Mouse (Mus musculus): ENCODE data around the gene Icam5. TPM values are rescaled to one million over a fixed set of nuclear protein-coding genes. Genes with fewer than 3 reads are reported as not detected.

Icam5 gene
- polyA plus RNA-seq (2014; fragmentation: Nextera tagmentation; extraction: Ambion mirVana): not detected in 2 replicates

GRCm38 (mm10) chr9:21031896-21032351, at the start of gene Icam5:
Gene Icam5, plus strand, starts transcription at chr9:21032073.
- Histone ChIP-seq H3K9me3 (replicated peaks; ENCODE audit: control insufficient read depth, low read length) (no peaks in the 10 kb centered on the region), H3K36me3 (replicated peaks; ENCODE audit: control insufficient read depth, insufficient read depth, low read depth, low read length) (no peaks in the 10 kb centered on the region), H3K27me3 (ENCODE audit: control insufficient read depth, insufficient read depth, low read length) (peaks cover 54% of the 10 kb centered on the region), H3K4me1 (ENCODE audit: control insufficient read depth, insufficient read depth, low read length) (peaks cover 4% of the 10 kb centered on the region), H3K27ac (replicated peaks; ENCODE audit: low read depth, low read length) (no peak within 1 kb of the TSS), H3K4me2 (ENCODE audit: low read depth, low read length) (peak within 1 kb of the TSS; percentile 83), H3K4me3 (ENCODE audit: low read depth, low read length) (peak within 1 kb of the TSS; percentile 39), H3K9ac (replicated peaks; ENCODE audit: low read length) (no peak within 1 kb of the TSS)
- under 1% methylated on average over 34 of the region's 35 CpGs for WGBS
- no peak for DNase-seq (ENCODE audit: low spot score)
- ATAC-seq (replicated peaks; ENCODE audit: insufficient number of reproducible peaks, low FRiP score, low TSS enrichment, low read depth): no peak

- Histone ChIP-seq H3K4me3 (ENCODE audit: low read depth, low read length) (no peak overlapping the region), H3K4me1 (ENCODE audit: control insufficient read depth, insufficient read depth, low read length) (no peaks in the 10 kb centered on the region), H3K27me3 (ENCODE audit: control insufficient read depth, insufficient read depth, low read length) (no peaks in the 10 kb centered on the region), H3K9ac (replicated peaks; ENCODE audit: low read length) (no peak overlapping the region), H3K9me3 (replicated peaks; ENCODE audit: control insufficient read depth, low read length) (no peaks in the 10 kb centered on the region), H3K36me3 (replicated peaks; ENCODE audit: control insufficient read depth, insufficient read depth, low read depth, low read length) (no peaks in the 10 kb centered on the region), H3K27ac (replicated peaks; ENCODE audit: low read depth, low read length) (no peak overlapping the region), H3K4me2 (ENCODE audit: low read depth, low read length) (no peak overlapping the region)
- 70% methylated on average over 3 of the region's 3 CpGs for WGBS
- DNase-seq (ENCODE audit: low spot score) (no peak), ATAC-seq (replicated peaks; ENCODE audit: insufficient number of reproducible peaks, low FRiP score, low TSS enrichment, low read depth) (no peak)
Observed at GRCm38 (mm10) chr9:20982171-20982570, 49.7 kb upstream of the Icam5 start.

GRCm38 (mm10) chr9:20983169-20983568, 48.7 kb upstream of the Icam5 start:
- Histone ChIP-seq H3K9ac (replicated peaks; ENCODE audit: low read length) (no peak overlapping the region), H3K9me3 (replicated peaks; ENCODE audit: control insufficient read depth, low read length) (no peaks in the 10 kb centered on the region), H3K27me3 (ENCODE audit: control insufficient read depth, insufficient read depth, low read length) (no peaks in the 10 kb centered on the region), H3K4me1 (ENCODE audit: control insufficient read depth, insufficient read depth, low read length) (no peaks in the 10 kb centered on the region), H3K27ac (replicated peaks; ENCODE audit: low read depth, low read length) (no peak overlapping the region), H3K36me3 (replicated peaks; ENCODE audit: control insufficient read depth, insufficient read depth, low read depth, low read length) (no peaks in the 10 kb centered on the region), H3K4me3 (ENCODE audit: low read depth, low read length) (no peak overlapping the region), H3K4me2 (ENCODE audit: low read depth, low read length) (no peak overlapping the region)
- ATAC-seq (replicated peaks; ENCODE audit: insufficient number of reproducible peaks, low FRiP score, low TSS enrichment, low read depth) (no peak), DNase-seq (ENCODE audit: low spot score) (peak; percentile 26)
- WGBS: 24% methylated on average over 5 of the region's 5 CpGs

GRCm38 (mm10) chr9:20986952-20987686, 44.8 kb upstream of the Icam5 start:
- 0 out of 2 replicates have a peak, but pooled peaks have one; percentile 30 for ATAC-seq (replicated peaks; ENCODE audit: insufficient number of reproducible peaks, low FRiP score, low TSS enrichment, low read depth)
- WGBS: 64% methylated on average over 15 of the region's 15 CpGs

DNA sequence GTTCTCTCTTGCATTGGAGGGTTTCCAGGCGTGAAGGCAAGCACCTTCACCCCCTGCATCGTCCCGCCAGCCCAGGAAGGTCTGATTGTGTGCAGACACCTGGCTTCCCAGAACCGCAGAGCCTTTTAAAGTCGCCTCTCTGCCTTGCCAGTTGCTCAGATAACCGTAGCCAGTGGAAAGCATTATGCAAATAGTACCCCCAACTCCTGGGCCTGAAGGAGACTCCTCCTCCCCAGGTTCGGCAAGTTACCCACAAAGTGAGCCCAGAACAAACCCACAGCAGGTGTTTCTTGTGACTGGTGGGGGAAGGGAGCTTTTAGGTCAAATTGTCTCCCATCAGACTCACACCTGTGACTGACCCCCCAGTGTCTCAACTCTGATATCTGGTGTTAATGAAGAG, 43.9 kb upstream of the Icam5 start:
- Histone ChIP-seq H3K4me3 (ENCODE audit: low read depth, low read length) (no peak overlapping the region), H3K4me2 (ENCODE audit: low read depth, low read length) (no peak overlapping the region), H3K27me3 (ENCODE audit: control insufficient read depth, insufficient read depth, low read length) (no peaks in the 10 kb centered on the region), H3K36me3 (replicated peaks; ENCODE audit: control insufficient read depth, insufficient read depth, low read depth, low read length) (no peaks in the 10 kb centered on the region), H3K27ac (replicated peaks; ENCODE audit: low read depth, low read length) (no peak overlapping the region), H3K4me1 (ENCODE audit: control insufficient read depth, insufficient read depth, low read length) (no peaks in the 10 kb centered on the region; the same call in 1 of the 2 replicates), H3K9me3 (replicated peaks; ENCODE audit: control insufficient read depth, low read length) (no peaks in the 10 kb centered on the region), H3K9ac (replicated peaks; ENCODE audit: low read length) (no peak overlapping the region)
- ATAC-seq (replicated peaks; ENCODE audit: insufficient number of reproducible peaks, low FRiP score, low TSS enrichment, low read depth) (no peak), DNase-seq (ENCODE audit: low spot score) (no peak)
- WGBS: 24% methylated on average over 7 of the region's 7 CpGs

More at GRCm38 (mm10) chr9:20986952-20987686, 44.8 kb upstream of the Icam5 start:
- H3K27me3 ChIP-seq (ENCODE audit: control insufficient read depth, insufficient read depth, low read length): no peaks in the 10 kb centered on the region
- H3K4me2 ChIP-seq (ENCODE audit: low read depth, low read length): no peak overlapping the region
- no peak overlapping the region for H3K4me3 ChIP-seq (ENCODE audit: low read depth, low read length)
- H3K9me3 ChIP-seq (replicated peaks; ENCODE audit: control insufficient read depth, low read length): no peaks in the 10 kb centered on the region
- DNase-seq (ENCODE audit: low spot score): no peak
- H3K4me1 ChIP-seq (ENCODE audit: control insufficient read depth, insufficient read depth, low read length): no peaks in the 10 kb centered on the region; the same call in 1 of the 2 replicates
- no peak overlapping the region for H3K9ac ChIP-seq (replicated peaks; ENCODE audit: low read length)
- no peak overlapping the region for H3K27ac ChIP-seq (replicated peaks; ENCODE audit: low read depth, low read length)
- no peaks in the 10 kb centered on the region for H3K36me3 ChIP-seq (replicated peaks; ENCODE audit: control insufficient read depth, insufficient read depth, low read depth, low read length)

DNA sequence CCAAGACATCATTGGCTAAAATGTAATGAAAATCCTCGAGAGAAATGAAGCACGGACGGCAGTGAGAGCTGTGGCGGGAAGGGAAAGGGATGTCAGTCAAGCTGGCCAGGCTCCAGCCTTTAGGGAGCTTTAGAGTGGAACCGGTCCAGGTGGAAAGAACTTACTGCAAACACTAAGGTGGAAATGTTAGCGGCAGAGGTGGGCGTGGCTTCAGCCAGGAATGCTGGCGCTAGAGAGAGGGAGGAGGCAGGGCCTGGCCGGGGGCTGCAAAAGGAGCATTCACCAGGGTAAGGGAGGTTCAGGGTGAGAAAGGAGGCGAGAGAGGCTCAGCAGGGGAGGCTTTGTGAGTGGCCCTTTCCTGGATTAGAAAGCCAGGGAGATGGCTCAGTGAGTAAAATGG, 41.0 kb upstream of the Icam5 start:
- H3K4me1 ChIP-seq (ENCODE audit: control insufficient read depth, insufficient read depth, low read length): no peaks in the 10 kb centered on the region; the same call in 1 of the 2 replicates
- H3K27ac ChIP-seq (replicated peaks; ENCODE audit: low read depth, low read length): no peak overlapping the region
- 5% methylated on average over 10 of the region's 10 CpGs for WGBS
- no peaks in the 10 kb centered on the region for H3K27me3 ChIP-seq (ENCODE audit: control insufficient read depth, insufficient read depth, low read length)
- no peaks in the 10 kb centered on the region for H3K36me3 ChIP-seq (replicated peaks; ENCODE audit: control insufficient read depth, insufficient read depth, low read depth, low read length)
- no peak overlapping the region for H3K4me3 ChIP-seq (ENCODE audit: low read depth, low read length)
- H3K4me2 ChIP-seq (ENCODE audit: low read depth, low read length): peak overlapping the region; percentile 5; the same call in 1 of the 2 replicates
- no peaks in the 10 kb centered on the region for H3K9me3 ChIP-seq (replicated peaks; ENCODE audit: control insufficient read depth, low read length)
- peak overlapping the region; percentile 34; the same call in 1 of the 2 replicates for H3K9ac ChIP-seq (replicated peaks; ENCODE audit: low read length)
- no peak for ATAC-seq (replicated peaks; ENCODE audit: insufficient number of reproducible peaks, low FRiP score, low TSS enrichment, low read depth)
- peak; percentile 66 for DNase-seq (ENCODE audit: low spot score)

- no peak overlapping the region for H3K4me3 ChIP-seq (ENCODE audit: low read depth, low read length)
- H3K36me3 ChIP-seq (replicated peaks; ENCODE audit: control insufficient read depth, insufficient read depth, low read depth, low read length): no peaks in the 10 kb centered on the region
- H3K27me3 ChIP-seq (ENCODE audit: control insufficient read depth, insufficient read depth, low read length): no peaks in the 10 kb centered on the region
- no peaks in the 10 kb centered on the region; the same call in 1 of the 2 replicates for H3K4me1 ChIP-seq (ENCODE audit: control insufficient read depth, insufficient read depth, low read length)
- DNase-seq (ENCODE audit: low spot score) (no peak), ATAC-seq (replicated peaks; ENCODE audit: insufficient number of reproducible peaks, low FRiP score, low TSS enrichment, low read depth) (0 out of 2 replicates have a peak, but pooled peaks have one; percentile 16)
- no peak overlapping the region for H3K27ac ChIP-seq (replicated peaks; ENCODE audit: low read depth, low read length)
- WGBS: 92% methylated on average over 4 of the region's 4 CpGs
- H3K9ac ChIP-seq (replicated peaks; ENCODE audit: low read length): no peak overlapping the region
- H3K9me3 ChIP-seq (replicated peaks; ENCODE audit: control insufficient read depth, low read length): no peaks in the 10 kb centered on the region
- no peak overlapping the region for H3K4me2 ChIP-seq (ENCODE audit: low read depth, low read length)
Observed at GRCm38 (mm10) chr9:20991587-20991986, 40.3 kb upstream of the Icam5 start.

DNA sequence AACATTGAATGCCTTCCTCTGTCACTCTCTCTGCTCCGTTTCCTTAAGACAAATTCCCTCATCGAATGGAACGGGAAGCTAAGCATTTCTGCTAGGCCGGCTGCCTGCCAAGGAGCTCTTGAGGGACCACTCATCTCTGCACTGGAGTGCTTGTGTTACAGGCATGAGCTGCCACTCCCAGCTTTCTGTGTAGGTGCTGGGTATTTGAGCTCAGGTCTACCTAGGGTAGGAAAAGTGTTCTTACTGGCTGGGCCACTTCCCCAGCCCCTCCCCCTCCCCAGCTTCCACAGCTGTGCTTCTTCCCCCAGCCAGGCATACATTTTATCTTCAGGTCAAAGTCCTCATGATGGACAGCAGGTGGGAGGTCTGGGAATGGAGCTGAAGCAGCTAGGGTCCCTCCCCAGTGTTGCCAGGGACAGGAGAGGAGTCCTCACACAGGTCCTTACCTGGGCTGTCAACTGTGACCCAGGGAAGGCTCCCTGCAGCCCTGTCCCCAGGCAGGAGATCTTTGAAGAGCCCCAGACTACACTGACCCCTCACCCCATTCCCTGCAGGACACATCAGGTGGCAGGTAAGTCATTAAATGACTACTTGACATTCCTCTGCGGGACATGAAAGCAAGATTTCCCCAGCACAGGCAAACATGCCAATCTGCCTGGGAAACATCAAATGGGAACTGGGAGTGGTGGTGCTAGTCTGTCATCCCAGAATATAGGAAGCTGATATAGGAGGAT, 38.5 kb upstream of the Icam5 start:
- 52% methylated on average over 5 of the region's 5 CpGs for WGBS
- DNase-seq (ENCODE audit: low spot score) (no peak), ATAC-seq (replicated peaks; ENCODE audit: insufficient number of reproducible peaks, low FRiP score, low TSS enrichment, low read depth) (no peak)
- no peaks in the 10 kb centered on the region for H3K27me3 ChIP-seq (ENCODE audit: control insufficient read depth, insufficient read depth, low read length)
- H3K9me3 ChIP-seq (replicated peaks; ENCODE audit: control insufficient read depth, low read length): no peaks in the 10 kb centered on the region
- no peak overlapping the region for H3K27ac ChIP-seq (replicated peaks; ENCODE audit: low read depth, low read length)
- no peak overlapping the region for H3K4me2 ChIP-seq (ENCODE audit: low read depth, low read length)
- no peak overlapping the region for H3K9ac ChIP-seq (replicated peaks; ENCODE audit: low read length)
- H3K36me3 ChIP-seq (replicated peaks; ENCODE audit: control insufficient read depth, insufficient read depth, low read depth, low read length): no peaks in the 10 kb centered on the region
- no peaks in the 10 kb centered on the region; the same call in 1 of the 2 replicates for H3K4me1 ChIP-seq (ENCODE audit: control insufficient read depth, insufficient read depth, low read length)
- H3K4me3 ChIP-seq (ENCODE audit: low read depth, low read length): no peak overlapping the region
